Mouse (Mus musculus): ENCODE results near the gene Gm36210. TPM values are rescaled to one million over a fixed set of nuclear protein-coding genes. Genes with fewer than 3 reads are reported as not detected.

Gene Gm36210
- total RNA-seq, 2 experiments from 2014 or later = not detected

Other genes starting within 250 kb of the Gm36210 start
- gene Ppp6r1, start 247.5 kb downstream of the Gm36210 start, total RNA-seq (2021) = 10 to 100 TPM; 74.0 to 83.3 TPM
- gene Hspbp1, start 221.4 kb downstream of the Gm36210 start, total RNA-seq (2021) = 10 to 100 TPM; 36.1 to 36.7 TPM
- 10 to 100 TPM in 1 of 2 experiments, 1 to 10 TPM in 1; 7.5 to 11.8 TPM for gene Brsk1, start 215.9 kb downstream of the Gm36210 start, total RNA-seq (2021)
- under 1 TPM; 0.21 to 0.27 TPM for gene Tmem150b, start 181.3 kb downstream of the Gm36210 start, total RNA-seq (2021)
- 10 to 100 TPM; 54.5 to 98.2 TPM for gene Kmt5c, start 166.4 kb downstream of the Gm36210 start, total RNA-seq (2021)
- gene Cox6b2, start 153.4 kb downstream of the Gm36210 start, total RNA-seq (2021) = 10 to 100 TPM; 28.5 to 39.2 TPM
- gene Fam71e2, start 135.2 kb downstream of the Gm36210 start, total RNA-seq (2021) = not detected
- under 1 TPM; 0.12 to 0.18 TPM for gene Il11, start 123.7 kb downstream of the Gm36210 start, total RNA-seq (2021)
- not detected for gene Tmem190, start 123.6 kb downstream of the Gm36210 start, total RNA-seq (2021)
- gene Tmem238, start 116.9 kb downstream of the Gm36210 start, total RNA-seq (2021) = 10 to 100 TPM; 10.4 to 11.3 TPM
- gene Rpl28, start 113.6 kb downstream of the Gm36210 start, total RNA-seq (2021) = 1,000 to 10,000 TPM; 1,057 to 1,113 TPM
- 100 to 1,000 TPM; 122 to 126 TPM for gene Ube2s, start 93.9 kb downstream of the Gm36210 start, total RNA-seq (2021)
- 1 to 10 TPM; 1.3 to 3.1 TPM for gene Shisa7, start 61.8 kb downstream of the Gm36210 start, total RNA-seq (2021)
- gene Isoc2b, start 36.3 kb downstream of the Gm36210 start, total RNA-seq (2021) = 10 to 100 TPM in 1 of 2 experiments, 1 to 10 TPM in 1; 6.8 to 13.3 TPM
- 10 to 100 TPM; 52.8 to 56.8 TPM for gene Isoc2a, start 29.4 kb downstream of the Gm36210 start, total RNA-seq (2021)
- gene Zfp628, start 8.7 kb upstream of the Gm36210 start, total RNA-seq (2021) = 10 to 100 TPM; 14.7 to 16.4 TPM
- 1 to 10 TPM; 5.5 to 8.5 TPM for gene Nat14, start 15.5 kb upstream of the Gm36210 start, total RNA-seq (2021)
- 1 to 10 TPM; 5.9 to 6.9 TPM for gene Ssc5d, start 19.3 kb upstream of the Gm36210 start, total RNA-seq (2021)
- 1 to 10 TPM; 1.6 to 3.1 TPM for gene Sbk2, start 57.9 kb upstream of the Gm36210 start, total RNA-seq (2021)
- under 1 TPM; 0.24 to 0.30 TPM for gene Sbk3, start 64.7 kb upstream of the Gm36210 start, total RNA-seq (2021)
- 10 to 100 TPM; 16.0 to 19.9 TPM for gene Zfp579, start 89.6 kb upstream of the Gm36210 start, total RNA-seq (2021)
- gene Zfp524, start 107.9 kb upstream of the Gm36210 start, total RNA-seq (2021) = 10 to 100 TPM; 12.6 to 13.2 TPM
- 10 to 100 TPM; 24.4 to 27.7 TPM for gene Fiz1, start 108.2 kb upstream of the Gm36210 start, total RNA-seq (2021)
- gene Gm44973, start 109.0 kb upstream of the Gm36210 start, total RNA-seq (2021) = not detected
- gene Zfp865, start 113.9 kb upstream of the Gm36210 start, total RNA-seq (2021) = 10 to 100 TPM; 22.9 to 30.0 TPM
- gene Ccdc106, start 114.0 kb upstream of the Gm36210 start, total RNA-seq (2021) = 1 to 10 TPM; 2.1 to 2.6 TPM
- not detected for gene 4632433K11Rik, start 127.6 kb upstream of the Gm36210 start, total RNA-seq (2021)
- gene Zfp784, start 131.9 kb upstream of the Gm36210 start, total RNA-seq (2021) = 1 to 10 TPM; 5.7 to 7.3 TPM
- 10 to 100 TPM; 11.4 to 13.1 TPM for gene Zfp580, start 145.0 kb upstream of the Gm36210 start, total RNA-seq (2021)
- gene U2af2, start 155.6 kb upstream of the Gm36210 start, total RNA-seq (2021) = 100 to 1,000 TPM; 142 to 161 TPM
- 100 to 1,000 TPM; 144 to 150 TPM for gene Epn1, start 173.7 kb upstream of the Gm36210 start, total RNA-seq (2021)
- gene Rfpl4, start 210.4 kb upstream of the Gm36210 start, total RNA-seq (2021) = not detected
- gene Rasl2-9, start 219.4 kb upstream of the Gm36210 start, total RNA-seq (2021) = 1 to 10 TPM; 2.2 to 3.1 TPM
- not detected for gene Vmn1r55, start 243.2 kb upstream of the Gm36210 start, total RNA-seq (2021)